Mouse (Mus musculus): Measurements from ENCODE around the gene Lef1.

The Lef1 gene

DNA sequence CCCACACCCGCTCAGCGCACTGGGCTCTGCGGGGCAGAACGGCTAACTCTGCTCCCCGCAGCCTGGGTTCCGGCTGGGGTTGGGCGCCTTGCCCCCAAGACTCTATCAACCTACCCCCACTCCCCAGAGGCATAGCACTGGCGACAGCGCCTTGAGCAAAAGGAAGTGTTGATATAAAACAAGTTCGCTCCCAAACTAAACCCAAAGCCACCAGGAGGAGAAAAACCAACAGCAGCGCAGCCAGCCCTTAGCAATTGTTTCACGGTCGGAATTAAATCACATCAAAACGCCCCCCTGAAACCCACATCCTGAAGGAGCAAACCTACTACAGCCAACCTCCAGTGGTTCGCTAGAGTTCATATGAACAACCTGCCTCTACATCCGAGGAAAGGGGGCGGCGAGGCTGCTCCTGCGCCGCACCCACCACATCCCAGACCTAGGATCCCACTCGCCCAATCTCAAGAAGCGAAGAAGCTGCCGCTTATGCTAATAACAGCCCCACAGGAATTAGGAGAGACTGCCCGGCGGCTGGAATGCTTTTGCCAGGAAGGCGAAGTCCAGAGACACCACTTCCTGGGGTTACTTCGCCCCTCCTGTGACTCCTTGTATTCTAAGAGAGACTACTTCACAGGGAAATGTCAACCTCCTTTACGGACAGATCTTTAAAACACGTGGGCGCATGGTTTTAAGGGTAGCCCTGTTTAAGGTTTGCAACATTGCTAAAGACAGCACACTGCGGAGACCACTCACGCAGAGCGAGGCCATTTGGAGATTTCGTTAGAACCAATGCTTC, 2.8 kb upstream of the Lef1 start:
- no peak for DNase-seq (ENCODE audit: low read depth, low spot score)

- DNase-seq (ENCODE audit: low read depth, low spot score): no peak
These were observed 2.1 kb upstream of the Lef1 start for GRCm38 (mm10) chr3:131108094-131108653.

GRCm38 (mm10) chr3:131109066-131109685, 1.1 kb upstream of the Lef1 start:
- no peak for DNase-seq (ENCODE audit: low read depth, low spot score)

- DNase-seq (ENCODE audit: low read depth, low spot score): no peak
These were observed 593 bp upstream of the Lef1 start for GRCm38 (mm10) chr3:131109686-131110070.

GRCm38 (mm10) chr3:131111151-131111850, 1.0 kb downstream of the Lef1 start:
- DNase-seq (ENCODE audit: low read depth, low spot score): no peak

- DNase-seq (ENCODE audit: low read depth, low spot score): no peak
These were observed 1.7 kb downstream of the Lef1 start for GRCm38 (mm10) chr3:131111851-131112572.

GRCm38 (mm10) chr3:131112573-131112955, 2.3 kb downstream of the Lef1 start:
- no peak for DNase-seq (ENCODE audit: low read depth, low spot score)

GRCm38 (mm10) chr3:131113029-131113428, 2.8 kb downstream of the Lef1 start:
- no peak for DNase-seq (ENCODE audit: low read depth, low spot score)

- no peak for DNase-seq (ENCODE audit: low read depth, low spot score)
These were observed 5.8 kb downstream of the Lef1 start for GRCm38 (mm10) chr3:131116116-131116515.

DNA sequence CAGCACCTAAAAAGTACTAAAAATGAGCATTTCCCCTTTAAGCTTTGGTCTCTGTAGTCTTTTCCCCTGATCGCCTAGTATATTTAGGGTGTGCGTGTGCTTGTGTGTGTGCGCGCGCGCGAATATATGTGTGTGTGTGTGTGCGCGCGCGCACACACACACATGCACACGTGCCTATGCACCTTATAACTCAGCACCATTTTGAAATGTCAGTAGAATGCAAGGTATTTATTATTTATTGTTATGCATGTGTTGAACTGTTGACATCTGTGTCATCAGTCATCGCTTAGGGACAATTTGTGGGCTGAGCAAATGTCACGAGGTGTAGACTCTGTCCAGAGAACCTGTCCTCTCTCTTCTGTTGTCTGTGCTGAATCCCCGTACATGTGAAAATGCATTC, 7.1 kb downstream of the Lef1 start:
- no peak for DNase-seq (ENCODE audit: low read depth, low spot score)

- no peak for DNase-seq (ENCODE audit: low read depth, low spot score)
These were observed 7.6 kb downstream of the Lef1 start for GRCm38 (mm10) chr3:131117883-131118282.

GRCm38 (mm10) chr3:131119435-131119834, 9.2 kb downstream of the Lef1 start:
- no peak for DNase-seq (ENCODE audit: low read depth, low spot score)

GRCm38 (mm10) chr3:131123501-131123900, 13.2 kb downstream of the Lef1 start:
- DNase-seq (ENCODE audit: low read depth, low spot score): no peak

GRCm38 (mm10) chr3:131125873-131126272, 15.6 kb downstream of the Lef1 start:
- no peak for DNase-seq (ENCODE audit: low read depth, low spot score)

GRCm38 (mm10) chr3:131126438-131126837, 16.2 kb downstream of the Lef1 start:
- DNase-seq (ENCODE audit: low read depth, low spot score): no peak

DNA sequence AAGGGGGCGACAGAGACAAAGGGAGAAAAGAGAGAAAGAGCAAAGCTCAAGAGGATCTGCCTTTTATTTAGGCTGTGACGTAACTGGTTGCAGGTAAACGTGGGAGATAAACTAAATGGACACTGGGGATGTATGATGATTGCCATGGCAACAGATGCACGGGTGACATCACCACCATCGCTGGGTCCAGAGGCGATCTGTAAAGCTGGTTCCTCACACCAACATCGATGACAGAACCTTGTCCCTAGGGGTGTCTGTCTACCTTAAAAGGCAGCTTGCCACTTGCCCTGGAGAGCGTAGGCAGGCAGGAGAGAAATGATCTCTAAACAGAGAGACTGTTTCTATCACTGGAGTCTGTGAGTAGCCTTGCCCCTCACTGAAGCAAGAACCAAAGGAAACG, 23.7 kb downstream of the Lef1 start:
- no peak for DNase-seq (ENCODE audit: low read depth, low spot score)

DNA sequence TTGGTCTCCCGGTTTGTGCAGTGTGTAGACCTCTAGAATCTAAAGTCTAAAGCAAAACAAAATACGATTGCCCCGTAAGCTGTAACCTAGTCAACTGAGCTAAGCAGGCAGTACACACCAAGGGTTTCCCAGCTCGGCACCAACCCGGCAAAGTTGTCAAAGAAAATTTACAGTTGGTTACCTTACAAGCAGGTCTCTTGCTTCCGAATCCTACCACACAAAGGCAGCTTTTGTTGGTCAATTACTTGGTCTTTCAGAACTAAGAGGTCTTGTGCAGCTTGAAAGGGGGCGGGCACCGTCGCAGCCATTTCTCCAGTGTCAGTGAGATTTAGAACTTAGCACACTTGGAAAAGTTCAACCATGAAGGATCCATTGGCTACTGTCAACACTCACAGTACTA, 25.2 kb downstream of the Lef1 start:
- no peak for DNase-seq (ENCODE audit: low read depth, low spot score)

DNA sequence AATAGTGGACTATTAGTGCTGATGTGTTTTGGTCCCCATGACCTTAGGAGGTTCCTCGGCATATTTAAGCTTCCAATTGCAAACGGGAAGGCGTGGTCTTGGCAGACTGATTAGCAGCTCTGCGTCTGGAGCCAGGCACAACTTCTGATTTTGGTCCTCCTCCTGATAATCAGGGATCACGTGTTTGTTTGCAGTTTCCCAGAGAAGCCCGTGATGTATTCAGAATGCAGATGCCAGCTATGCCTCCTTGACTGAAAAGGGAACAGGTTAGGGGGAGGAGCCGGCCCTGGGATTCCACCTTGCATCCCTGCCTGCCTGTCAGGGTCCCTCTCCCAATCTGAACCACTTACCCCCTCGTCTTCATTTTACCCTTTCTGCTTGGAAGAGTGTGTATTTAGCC, 26.2 kb downstream of the Lef1 start:
- no peak for DNase-seq (ENCODE audit: low read depth, low spot score)

DNA sequence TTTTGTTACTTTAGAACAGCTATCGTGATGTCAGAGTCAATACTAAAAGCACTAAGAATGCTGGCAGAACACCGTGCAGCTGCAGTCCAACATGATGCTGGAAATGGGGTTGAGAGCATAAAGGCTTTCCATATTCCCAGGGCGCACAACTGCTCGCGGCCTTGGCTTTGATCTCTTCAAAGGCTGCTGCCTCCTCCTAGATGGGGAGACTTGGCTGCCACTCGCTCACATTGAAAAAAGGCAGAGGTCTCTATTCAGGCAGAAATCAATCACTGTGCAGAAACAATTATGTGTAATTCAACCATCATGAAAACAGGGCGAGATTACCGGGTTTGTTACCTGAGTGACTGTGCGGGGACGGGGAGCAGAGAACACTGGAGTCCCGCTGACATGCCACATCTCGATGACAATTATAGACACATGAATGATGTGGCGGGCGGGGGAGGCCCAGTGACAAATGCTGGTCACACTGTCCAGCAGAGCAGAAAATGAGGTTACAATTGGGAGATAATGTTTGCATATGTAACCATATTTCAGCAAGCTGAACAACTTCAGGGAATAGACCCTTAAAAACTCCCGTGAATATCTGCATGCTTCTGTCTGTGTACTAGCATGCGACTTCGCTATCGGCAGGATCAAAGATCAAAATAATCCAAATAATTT, 27.0 kb downstream of the Lef1 start:
- no peak for DNase-seq (ENCODE audit: low read depth, low spot score)

DNA sequence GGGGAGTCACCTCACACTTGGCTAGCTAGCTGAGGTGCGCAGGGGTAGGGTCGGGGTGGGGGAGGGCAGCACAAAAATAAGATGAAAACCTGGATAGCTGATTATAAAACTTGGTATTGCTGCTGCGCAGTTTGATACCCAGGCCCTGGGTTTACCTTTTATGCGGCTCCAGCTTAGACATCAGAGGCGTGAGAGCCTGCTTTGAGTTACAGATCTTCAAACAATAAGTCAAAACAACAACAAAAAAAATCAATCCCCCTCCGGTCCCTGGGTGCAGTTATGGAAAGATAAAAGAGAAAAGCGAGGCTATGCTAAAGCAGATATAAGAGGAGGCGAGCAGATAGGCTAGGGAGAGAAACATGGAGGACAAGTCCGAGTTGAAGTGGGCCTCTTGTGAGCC, 28.0 kb downstream of the Lef1 start:
- DNase-seq (ENCODE audit: low read depth, low spot score): no peak

GRCm38 (mm10) chr3:131138797-131139196, 28.5 kb downstream of the Lef1 start:
- no peak for DNase-seq (ENCODE audit: low read depth, low spot score)

Data from retina, postnatal 7 days (tissue).